Mouse (Mus musculus) 416B (cell line): ENCODE data around the gene Sdc1.

ENCODE experiments used
- DNase-seq: peaks from one replicate; pipeline ENCODE4 v3.0.0; 2011; ENCODE audit warnings: low read depth

Gene Sdc1

DNA sequence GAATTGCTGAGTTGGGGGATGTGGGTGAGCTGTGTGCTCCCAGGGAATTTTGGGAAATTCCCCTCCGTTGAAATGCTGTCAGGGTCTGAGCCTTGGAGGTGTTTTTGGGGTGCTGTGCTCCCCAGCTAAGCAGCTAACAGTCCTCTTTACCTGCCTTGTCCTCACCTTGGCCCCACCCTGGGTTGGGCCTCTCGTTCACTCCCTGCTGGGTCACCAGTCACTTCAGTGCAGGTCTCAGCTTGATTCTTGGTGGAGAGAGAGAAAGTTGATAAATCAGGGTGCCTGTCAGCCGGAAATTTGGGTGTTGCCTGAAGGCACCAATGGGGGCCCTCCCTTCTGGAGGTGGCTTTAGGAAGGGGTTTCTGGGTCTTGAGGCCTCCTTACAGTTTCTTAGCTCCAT lies 11.4 kb downstream of the Sdc1 start:
- DNase-seq, result no peak

DNA sequence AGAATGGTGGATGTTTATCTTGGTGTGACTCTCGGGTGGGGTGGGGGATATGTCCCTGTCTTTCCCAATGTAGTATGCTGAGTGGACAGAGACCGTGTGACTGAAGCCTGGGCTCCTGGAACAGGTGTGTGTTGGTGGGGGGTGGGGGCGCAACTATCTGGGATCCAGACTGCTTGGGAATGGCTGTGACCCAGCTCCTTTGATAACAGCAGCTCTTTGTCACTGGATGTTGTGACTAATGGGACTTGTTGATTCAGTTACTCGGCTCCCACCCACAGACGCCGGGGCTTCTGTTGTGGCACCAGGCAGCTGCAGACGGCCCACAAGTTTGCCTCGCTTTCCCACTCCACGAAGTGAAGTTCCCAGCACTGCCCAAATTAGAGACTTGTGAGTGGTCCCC lies 13.1 kb downstream of the Sdc1 start:
- no peak for DNase-seq

DNA sequence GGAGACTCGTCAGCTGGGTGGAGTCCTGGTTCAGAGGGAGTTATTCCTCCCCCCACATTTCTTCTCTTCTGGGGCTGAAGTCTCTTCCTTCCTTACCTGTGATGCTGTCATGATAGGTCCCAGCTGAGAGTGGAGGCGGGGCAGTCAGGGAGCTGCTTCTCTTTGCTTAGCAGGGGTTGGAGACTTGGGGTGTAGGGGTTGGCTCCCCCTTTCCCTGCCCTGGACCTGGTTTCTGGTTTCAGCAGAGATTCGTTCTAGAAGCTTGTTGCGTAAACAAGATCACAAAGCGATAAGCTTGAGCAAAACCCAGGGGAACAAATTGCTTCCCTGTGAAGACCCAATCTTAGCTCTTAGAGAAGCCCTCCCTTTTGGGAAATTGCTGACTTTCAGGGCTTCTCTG lies 15.4 kb downstream of the Sdc1 start:
- DNase-seq, result no peak

DNA sequence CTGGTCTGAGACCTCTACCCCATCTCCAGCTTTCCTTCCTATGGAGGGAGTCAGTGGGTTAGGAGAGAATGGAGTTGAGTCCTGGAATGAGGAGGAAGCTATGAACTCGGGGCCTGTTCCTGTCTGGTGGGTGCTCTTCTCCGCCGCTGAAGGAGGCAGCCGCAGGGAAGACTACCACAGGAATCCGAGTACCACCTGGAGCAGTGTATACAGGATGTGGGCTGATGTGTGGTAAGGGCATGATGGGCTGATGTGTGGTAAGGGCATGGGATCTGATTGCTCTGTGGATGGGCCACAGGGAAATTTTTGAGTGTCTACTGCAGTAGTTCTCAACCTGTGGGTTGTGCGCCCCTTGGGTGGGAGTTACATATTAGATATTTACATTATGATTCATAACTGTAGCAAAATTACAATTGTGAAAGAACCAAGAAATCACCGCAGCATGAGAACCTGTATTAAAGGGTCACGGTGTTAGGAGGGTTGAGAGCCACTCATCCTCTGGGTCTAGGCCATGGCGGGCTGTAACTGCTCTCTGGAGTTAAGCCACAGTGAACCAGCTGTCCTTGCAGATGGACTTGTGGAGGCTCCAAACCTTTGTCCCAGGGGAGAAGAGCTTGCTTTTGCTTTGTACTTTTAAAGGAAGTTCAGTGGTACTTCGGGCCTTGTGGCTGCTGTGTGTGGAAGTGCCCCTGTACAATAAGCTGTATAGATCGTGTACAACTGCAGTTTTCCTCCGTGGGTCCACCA lies 16.0 kb downstream of the Sdc1 start:
- DNase-seq, result no peak

DNA sequence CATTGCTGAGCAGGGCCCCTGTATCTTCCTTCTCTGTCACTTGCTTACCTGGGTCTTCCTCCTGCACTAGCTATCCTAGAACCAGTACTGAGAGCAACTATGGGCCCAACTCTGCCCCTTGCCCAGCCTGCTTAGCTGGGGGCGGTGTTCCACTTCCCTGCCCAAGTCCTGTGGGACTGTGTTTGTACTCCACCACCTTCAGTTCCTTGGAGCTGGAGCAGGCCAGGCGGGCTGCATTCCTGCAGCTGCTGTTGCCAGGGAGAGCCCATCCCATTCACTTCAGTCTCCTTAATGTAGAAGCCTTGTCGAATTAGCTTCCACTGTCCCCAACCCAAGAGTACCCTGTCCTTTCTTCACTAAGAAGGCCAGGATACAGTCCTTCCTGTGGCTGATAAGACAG lies 17.3 kb downstream of the Sdc1 start:
- DNase-seq, result no peak

DNA sequence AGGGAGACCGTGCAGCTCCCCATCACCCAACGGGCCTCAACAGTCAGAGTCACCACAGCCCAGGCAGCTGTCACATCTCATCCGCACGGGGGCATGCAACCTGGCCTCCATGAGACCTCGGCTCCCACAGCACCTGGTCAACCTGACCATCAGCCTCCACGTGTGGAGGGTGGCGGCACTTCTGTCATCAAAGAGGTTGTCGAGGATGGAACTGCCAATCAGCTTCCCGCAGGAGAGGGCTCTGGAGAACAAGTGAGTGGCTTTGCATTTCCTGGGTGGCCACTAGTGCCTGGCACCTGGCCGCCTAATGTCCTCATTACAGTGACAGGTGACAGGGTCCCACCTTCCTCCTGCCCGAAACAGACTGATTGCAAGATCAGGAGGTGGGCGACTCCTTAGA lies 19.5 kb downstream of the Sdc1 start:
- DNase-seq, result no peak

DNA sequence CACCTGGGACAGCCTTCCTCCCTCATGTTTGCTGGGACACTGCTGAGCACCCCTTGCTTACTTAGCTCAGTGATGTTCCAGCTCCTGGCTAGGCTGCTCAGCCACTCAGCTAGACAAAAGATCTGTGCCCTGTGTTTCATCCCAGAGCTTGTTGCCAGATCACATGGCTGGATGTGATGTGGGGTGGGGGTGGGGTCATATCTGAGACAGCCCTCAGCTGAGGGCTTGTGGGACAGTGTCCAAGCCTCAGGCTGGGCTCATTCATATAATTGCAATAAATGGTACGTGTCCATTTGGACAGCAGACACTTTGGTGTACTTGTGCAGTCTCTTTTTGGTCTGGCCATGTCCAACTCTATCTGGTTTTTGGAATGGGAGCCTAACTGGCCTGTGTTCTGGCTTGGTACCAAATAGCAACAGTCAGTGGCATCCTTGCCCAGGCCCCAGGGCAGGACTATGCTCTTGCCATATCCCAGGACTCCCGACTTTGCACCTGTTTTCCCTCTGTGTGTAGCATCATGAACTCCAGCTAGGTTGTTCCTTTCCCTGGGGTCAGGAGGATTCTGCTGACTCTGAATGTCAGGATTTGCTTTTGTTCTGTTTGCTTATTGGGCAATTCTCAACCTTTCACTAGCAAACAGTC lies 22.4 kb downstream of the Sdc1 start:
- DNase-seq, result no peak

DNA sequence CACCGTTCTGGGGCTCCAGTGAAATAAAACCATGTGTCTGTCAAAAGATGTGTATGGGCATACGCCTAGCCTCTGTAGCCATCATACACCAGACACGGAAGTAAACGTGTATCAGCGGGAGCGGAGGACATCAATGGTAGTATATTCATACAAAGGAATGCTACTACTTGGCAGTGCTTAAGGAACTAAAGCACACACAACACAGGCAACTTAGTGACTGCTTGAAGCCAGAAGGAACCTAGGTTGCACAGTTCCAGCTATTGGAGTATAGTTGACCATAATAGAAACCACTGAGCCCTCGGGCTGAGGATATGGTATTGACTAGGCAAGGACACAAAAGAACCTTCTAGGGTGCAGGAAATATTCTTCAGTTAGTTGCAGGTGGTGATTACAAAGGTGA lies 26.8 kb downstream of the Sdc1 start:
- no peak for DNase-seq

DNA sequence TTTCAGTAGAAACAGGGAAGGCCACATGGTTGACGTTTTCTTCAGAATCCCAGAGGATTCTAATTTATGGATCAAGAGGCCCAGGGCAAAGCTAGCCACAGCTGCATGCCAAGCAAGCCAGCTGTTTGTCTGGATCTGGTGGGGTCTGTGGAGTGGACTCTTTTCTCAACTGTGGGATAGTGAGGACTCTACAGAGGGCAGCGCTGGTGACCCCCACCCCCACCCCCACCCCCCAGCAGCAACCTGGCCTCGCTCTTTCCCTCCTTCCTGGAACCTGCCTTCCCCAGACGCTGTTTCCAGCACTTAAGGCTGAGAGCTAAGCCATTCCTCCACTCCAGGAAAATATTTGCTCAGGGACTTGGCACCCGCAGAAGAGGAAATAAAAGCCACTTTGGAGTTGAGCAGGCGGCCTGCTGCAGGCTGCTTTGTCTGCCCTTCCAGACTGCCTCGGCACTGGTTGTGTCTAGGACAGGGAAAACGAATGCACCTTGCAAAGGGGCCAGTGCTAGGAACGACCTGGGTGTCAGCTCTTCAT lies 27.4 kb downstream of the Sdc1 start:
- DNase-seq, result no peak

DNA sequence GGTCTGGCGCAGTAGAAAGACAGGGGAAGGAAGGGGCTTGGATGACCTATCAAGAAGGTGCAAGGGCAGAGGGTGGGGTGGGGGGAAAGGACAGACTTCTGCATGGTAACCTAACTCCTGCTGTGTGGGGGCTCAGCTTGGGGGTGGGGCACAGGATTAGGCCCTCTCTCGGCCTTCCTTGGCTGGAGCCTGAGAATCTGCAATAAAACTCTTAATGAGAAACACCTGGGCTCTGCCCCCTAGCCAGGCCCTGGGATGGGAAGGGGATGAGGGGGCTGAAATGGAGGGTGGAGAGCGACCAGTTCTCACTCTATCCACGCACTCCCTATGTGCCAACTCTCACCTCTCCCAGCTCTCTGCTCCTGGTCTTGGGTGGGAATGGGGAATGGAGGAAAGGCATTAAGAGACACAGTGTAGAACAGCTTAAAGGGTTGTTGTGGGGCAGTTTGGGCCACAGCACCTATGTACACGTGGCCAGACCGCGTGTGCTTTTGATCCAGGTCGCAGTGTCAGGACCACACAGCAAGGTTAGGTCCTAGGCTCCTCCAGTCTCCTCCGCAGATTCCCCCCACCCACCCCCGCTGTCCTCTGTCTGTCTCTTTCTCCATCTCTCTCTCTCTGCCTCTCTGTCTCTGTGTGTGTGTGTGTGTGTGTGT lies 32.4 kb downstream of the Sdc1 start:
- DNase-seq, result no peak

DNA sequence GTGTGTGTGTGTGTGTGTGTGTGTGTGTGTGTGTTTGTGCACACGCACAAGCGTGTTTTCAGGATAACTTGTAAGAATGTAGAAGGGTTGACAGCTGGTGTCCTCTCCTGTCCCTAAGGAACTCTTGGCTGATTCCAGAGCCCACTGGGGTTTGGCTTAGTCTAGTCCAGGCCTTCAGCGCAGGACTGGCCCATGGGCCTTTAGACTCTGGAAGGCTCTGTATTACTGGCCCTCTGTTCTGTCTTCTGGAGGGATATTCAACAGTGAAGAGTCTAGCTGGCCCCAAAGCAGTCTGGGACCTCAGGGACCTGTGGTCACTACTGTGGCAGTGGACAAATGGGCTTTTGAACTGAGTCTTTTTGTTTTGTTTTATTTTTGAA lies 32.9 kb downstream of the Sdc1 start:
- DNase-seq, result no peak

DNA sequence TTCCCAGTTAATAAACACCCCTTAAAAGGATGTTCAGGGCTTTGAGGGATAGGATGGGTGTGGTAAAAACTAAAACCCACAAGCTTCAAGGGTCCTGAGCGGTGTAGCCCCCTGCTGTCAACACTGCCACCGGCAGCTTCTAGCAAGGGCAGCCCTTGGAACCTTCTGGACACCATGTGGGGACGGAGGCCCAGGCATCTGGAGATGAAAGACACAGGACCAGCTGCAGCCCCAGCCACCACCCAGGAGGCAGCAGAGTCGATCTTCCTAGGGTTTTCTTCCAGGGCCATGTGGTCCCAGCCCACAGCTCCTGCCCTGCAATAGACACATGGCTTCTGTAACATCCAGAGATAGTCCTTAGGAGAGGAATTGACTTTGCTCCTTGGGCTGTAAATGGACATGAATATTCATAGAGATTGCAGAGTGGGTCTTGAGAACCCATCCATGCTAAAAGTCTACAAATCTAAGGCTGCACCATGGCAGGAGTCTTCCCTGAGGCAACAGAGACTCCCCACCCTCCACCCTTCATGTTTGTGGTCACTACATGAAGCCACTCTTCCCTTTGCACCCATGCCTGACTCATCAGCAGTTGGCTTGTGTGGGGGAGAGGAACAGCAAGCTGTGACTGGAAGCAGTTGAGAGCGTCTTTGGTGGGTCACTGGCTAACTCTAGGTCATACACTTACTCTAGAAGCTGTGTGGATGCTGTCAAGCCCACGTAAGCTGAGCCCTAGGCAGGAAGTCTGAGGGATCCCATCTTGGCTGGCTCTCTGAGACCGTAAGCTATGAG lies 34.0 kb downstream of the Sdc1 start:
- DNase-seq, result peak; percentile 65

DNA sequence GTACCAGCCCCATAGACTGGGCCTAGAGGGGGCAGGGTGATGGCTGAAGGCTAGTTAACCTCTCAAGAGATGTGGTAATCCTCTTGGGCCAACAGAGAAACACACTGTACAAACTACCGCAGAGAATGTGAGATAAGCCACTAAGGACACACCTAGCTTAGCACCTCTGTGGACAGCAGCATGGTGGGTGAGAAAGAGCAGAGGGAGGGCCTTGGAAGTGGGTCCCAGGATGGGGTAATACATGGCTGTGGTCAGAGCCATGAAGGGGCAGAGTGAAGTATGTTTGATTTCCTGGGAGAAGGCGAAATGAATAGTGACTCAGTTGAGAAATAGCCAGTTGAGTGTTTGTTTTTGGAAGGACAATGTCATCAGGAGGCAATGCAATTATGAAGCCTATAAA lies 38.0 kb downstream of the Sdc1 start:
- no peak for DNase-seq

DNA sequence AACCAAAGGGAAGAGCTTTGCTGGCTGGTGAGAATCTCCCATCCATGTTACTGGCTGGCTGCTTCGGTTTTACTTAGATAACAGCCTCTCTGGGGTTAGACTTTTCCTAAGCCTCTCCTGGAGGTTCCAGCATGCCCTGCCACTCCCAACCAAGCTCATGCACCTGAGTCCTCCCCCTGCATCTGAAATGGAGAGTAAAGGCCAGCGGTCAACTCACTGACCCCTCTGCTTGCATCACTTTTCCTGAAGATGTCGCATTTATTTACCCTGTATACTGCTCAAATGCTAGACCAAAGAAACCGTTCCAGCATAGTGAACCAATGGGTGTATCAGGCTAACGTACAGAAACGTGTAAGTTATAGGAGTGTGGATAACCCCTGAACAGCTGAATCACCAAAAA lies 38.5 kb downstream of the Sdc1 start:
- no peak for DNase-seq

DNA sequence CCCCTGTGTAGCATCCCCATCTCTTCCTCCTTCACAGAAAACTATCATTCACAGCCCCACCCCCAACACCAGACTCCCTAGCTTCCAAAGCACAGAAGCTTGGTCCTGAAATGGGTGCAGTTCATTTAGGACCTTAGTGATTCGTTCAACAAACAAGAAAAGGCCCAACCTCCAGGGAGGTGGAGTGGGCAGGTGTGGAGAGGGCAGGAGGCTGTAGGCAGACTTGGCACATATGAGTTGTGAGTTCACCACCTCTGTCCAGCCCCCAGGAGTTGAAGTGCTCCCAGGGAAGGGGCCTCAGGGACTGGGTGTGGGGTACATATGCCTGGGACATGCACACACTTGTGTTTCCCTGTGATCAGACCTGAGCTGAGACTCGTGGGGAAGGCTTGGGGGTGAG lies 39.8 kb downstream of the Sdc1 start:
- no peak for DNase-seq

DNA sequence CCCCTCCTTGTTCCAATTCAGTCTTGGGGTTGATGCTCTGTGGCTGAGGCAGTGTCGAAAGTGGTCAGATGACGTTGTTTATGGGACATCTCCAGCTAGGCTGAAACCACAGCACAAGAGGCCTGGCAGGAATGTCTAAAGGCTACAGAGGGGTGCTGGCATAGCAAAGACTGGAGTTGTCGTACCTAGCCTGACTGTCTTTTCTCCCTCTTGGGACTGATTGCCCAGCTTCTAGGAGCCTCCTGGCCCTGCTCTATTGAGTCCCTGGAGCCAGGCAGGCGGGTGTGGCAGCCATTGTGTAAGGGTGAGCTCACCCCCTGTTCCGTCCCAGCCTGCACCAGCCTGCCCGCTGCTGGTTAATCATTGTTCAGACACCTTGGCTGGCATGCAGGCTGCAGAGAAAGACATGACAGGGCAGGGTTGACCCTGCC lies 40.3 kb downstream of the Sdc1 start:
- DNase-seq, result no peak

DNA sequence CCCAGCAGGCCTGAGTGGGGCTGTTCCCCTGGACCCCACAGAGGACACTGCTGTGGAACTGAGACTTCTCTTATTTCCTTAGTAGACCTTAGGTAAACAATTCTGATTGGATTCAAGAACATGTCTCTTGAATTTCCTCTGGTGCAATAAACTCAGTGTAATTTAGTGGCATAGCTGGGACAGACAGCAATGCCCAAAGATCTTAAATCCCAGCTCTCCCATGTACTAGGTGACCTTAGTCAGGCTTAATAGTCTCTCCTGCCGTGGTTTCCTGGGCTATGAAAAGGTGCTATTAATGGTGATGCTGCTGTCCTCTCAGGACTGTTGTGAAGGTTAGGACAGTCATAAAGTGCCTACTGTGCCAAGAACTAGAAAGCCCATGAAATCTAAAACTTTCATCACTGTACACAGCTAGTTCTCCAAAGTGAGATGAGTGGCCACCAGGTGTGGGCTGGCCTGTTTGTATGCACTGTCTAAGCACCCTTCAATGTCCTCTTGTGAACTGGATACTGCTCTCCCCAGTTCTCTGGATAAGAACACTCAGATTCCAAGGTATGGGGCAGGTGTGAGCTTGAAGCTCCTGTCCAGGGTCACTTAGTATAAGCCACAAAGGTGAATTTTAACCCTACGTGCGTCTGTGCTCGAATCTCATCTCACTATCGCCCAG lies 40.9 kb downstream of the Sdc1 start:
- no peak for DNase-seq

DNA sequence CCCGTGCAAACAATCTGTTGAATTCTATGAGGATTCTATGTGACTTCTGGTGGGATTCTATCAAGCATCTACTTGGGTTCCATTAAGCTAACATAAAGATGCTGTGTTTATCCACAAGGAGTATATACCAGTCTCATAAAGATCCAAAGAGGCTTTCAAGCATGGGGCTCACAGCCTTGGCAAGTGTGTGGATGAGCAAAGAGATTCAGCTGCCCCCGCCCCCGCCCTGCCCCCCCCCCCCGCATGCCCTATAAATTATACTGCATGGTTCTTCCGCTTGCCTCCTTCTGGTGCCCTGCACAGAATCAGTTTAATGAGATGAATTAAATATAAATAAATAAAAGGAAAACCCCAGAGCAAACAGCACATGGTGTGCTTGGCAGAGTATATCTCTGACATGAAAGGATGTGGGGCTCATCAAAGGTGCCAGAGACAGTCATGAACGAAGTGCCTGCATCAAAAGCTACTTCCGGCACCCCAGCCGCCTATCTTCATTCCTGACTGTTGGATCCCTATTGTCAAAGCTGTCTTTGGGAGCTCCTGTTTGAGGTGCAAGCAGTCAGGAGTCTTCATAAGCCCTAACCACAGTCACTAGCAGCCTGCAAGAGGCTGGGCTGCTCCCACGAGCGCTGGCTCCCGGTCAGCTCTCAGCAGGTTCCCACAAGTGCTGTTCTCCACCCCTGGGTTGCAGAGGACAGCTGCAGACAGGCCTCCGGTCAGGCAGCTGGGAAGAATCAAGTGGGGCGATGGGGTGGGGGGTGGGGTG lies 46.5 kb downstream of the Sdc1 start:
- no peak for DNase-seq

DNA sequence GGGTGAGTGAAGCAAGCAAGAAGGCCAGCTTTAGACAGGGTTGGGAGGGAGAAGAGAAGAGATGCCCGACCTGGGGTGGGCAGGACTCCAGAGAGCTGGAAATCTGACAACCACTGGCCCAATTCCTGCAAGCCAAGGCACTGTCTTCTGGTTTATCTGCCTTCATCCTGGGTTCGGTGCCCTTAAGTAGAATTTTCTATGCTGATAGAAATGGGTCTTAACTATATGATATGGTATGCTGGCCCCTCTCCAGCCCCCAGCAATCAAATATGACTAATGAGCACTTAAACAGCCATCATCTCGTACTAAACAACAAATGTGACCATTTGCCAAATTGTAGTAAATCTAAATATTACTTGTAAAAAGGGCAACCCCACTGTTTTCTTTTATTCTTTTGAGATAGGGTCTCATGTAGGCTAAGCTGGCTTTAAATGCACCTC lies 47.1 kb downstream of the Sdc1 start:
- DNase-seq, result no peak

DNA sequence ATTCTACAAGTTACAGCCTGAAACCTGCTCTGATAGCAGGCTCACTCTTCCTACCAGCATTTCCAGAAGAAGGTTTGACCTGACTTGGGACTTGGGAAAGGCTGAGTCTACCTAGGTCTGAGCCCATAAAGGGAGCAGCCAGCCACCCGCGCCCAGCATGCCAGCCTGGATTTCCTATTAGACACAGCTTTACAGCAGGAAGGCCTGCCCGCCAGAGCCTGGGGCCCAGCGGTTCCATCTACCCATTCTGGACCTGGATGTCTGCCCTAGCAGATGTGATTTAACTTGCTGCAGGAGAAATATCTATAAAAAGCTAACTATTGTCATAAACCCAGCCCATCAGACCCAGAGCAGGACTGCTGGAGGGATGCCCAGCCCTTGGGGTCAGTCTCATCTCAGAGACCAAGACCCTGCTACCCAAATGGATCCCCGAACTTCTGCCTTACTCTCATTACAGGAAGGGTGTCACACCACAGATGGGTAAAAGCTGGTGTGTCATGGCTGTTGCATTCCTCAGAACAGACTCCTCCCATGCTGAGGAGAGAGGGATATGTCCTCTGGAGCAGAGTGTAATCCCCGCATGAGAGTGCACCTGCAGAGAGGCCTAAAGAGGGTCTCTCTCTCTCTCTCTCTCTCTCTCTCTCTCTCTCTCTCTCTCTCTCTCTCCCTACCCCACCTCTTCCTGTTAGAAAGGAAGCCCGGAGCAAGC lies 54.0 kb downstream of the Sdc1 start:
- DNase-seq, result no peak
